Mouse (Mus musculus): ENCODE data around the gene Gabbr1. TPM values are rescaled to one million over a fixed set of nuclear protein-coding genes. Genes with fewer than 3 reads are reported as not detected.

The Gabbr1 gene
- total and polyA plus RNA-seq, 2 experiments from 2014 or later = 116 to 639 TPM

DNA sequence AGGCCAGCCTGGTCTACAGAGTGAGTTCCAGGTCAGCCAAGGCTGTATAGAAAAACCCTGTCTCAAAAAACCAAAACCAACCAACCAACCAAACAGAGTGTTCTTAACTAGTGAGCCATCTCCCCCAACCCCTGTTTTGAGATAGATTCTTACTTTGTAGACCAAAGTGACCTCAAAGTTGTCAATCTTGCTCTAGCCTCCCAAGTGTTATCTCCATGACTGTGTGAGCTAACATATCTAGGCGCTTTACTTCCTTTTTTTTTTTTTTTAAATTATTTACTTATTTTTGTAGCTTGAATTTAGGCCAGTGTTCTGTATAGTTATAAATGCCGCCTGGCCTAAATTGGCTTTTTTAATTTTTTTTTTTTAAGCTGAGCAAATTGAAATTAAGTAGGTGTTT is 20.2 kb downstream of the Gabbr1 start:
- Histone ChIP-seq H3K27me3 (ENCODE audit: insufficient read depth, low read length) (no peaks in the 10 kb centered on the region), H3K4me3 (ENCODE audit: low read depth, low read length) (no peak overlapping the region), H3K27ac (ENCODE audit: low read depth, low read length) (no peak overlapping the region), H3K9me3 (ENCODE audit: low read length) (no peaks in the 10 kb centered on the region), H3K9ac (replicated peaks; ENCODE audit: low read length, poor library complexity, severe bottlenecking) (no peak overlapping the region), H3K4me2 (ENCODE audit: low read depth, low read length, poor library complexity, severe bottlenecking) (no peak overlapping the region), H3K36me3 (ENCODE audit: insufficient read depth, low read length) (peaks cover 81% of the 10 kb centered on the region), H3K4me1 (ENCODE audit: insufficient read depth, low read length) (no peaks in the 10 kb centered on the region)
- ATAC-seq (ENCODE audit: low FRiP score) = no peak
- 99% methylated on average over 2 of the region's 2 CpGs for WGBS
- no peak for TF ChIP-seq CTCF (IDR thresholded peaks at IDR 0.05)
- no peak for DNase-seq (ENCODE audit: low spot score)

DNA sequence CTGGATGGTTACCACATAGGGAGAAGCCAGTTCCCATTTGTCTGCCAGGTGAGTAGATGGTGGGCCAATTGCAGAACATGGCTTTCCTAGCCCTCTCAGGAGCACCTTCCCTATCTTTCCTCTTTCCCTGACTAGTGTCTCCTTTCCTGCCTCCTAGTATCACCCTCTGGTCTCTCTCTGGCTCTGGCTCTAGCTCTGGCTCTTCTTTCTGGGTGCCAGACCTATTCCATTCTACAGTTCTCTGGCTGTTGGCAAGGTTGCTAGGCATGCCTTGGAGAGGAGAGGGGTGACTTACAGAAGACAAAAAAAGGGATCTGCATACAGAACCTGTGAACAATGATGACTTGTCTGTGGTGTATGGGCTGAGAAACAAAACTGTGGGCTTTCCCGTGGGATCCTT is 22.1 kb downstream of the Gabbr1 start:
- ATAC-seq (ENCODE audit: low FRiP score) (no peak), DNase-seq (ENCODE audit: low spot score) (no peak)
- H3K4me2 ChIP-seq (ENCODE audit: low read depth, low read length, poor library complexity, severe bottlenecking) = no peak overlapping the region
- H3K27me3 ChIP-seq (ENCODE audit: insufficient read depth, low read length) = no peaks in the 10 kb centered on the region
- no peaks in the 10 kb centered on the region for H3K9me3 ChIP-seq (ENCODE audit: low read length)
- no peaks in the 10 kb centered on the region for H3K4me1 ChIP-seq (ENCODE audit: insufficient read depth, low read length)
- 88% methylated on average over 1 of the region's 1 CpGs for WGBS
- TF ChIP-seq CTCF (IDR thresholded peaks at IDR 0.05) = no peak
- H3K9ac ChIP-seq (replicated peaks; ENCODE audit: low read length, poor library complexity, severe bottlenecking) = no peak overlapping the region; the same call in 1 of the 2 replicates
- peak overlapping the region; percentile 45; the same call in 1 of the 2 replicates for H3K27ac ChIP-seq (ENCODE audit: low read depth, low read length)
- peaks cover 83% of the 10 kb centered on the region for H3K36me3 ChIP-seq (ENCODE audit: insufficient read depth, low read length)
- no peak overlapping the region for H3K4me3 ChIP-seq (ENCODE audit: low read depth, low read length)

DNA sequence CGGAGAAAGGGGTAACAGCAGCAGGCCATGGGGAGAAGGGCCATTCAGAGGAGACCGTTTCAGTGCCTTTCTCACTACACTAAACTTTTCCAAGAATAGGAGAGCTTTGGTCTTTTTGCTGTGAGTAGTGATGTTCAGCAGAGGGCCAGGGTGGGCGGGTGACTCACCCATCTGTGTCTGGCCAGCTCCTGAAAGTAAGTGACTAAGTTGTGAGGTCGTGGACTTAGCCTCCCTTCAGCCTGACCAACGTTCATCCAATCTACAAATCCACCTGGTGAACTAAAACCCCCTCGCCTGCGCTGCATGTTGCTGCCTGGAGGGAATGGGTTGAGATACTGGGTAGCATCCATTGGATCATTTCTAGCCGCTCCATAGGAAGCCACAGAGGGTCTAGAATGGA is 24.4 kb downstream of the Gabbr1 start:
- no peak overlapping the region for H3K4me3 ChIP-seq (ENCODE audit: low read depth, low read length)
- TF ChIP-seq CTCF (IDR thresholded peaks at IDR 0.05) = no peak
- H3K4me1 ChIP-seq (ENCODE audit: insufficient read depth, low read length) = no peaks in the 10 kb centered on the region
- H3K9me3 ChIP-seq (ENCODE audit: low read length) = no peaks in the 10 kb centered on the region
- no peak for ATAC-seq (ENCODE audit: low FRiP score)
- peaks cover 75% of the 10 kb centered on the region for H3K36me3 ChIP-seq (ENCODE audit: insufficient read depth, low read length)
- WGBS = 87% methylated on average over 8 of the region's 8 CpGs
- DNase-seq (ENCODE audit: low spot score) = no peak
- no peak overlapping the region for H3K9ac ChIP-seq (replicated peaks; ENCODE audit: low read length, poor library complexity, severe bottlenecking)
- H3K27me3 ChIP-seq (ENCODE audit: insufficient read depth, low read length) = no peaks in the 10 kb centered on the region
- H3K27ac ChIP-seq (ENCODE audit: low read depth, low read length) = no peak overlapping the region
- H3K4me2 ChIP-seq (ENCODE audit: low read depth, low read length, poor library complexity, severe bottlenecking) = no peak overlapping the region

DNA sequence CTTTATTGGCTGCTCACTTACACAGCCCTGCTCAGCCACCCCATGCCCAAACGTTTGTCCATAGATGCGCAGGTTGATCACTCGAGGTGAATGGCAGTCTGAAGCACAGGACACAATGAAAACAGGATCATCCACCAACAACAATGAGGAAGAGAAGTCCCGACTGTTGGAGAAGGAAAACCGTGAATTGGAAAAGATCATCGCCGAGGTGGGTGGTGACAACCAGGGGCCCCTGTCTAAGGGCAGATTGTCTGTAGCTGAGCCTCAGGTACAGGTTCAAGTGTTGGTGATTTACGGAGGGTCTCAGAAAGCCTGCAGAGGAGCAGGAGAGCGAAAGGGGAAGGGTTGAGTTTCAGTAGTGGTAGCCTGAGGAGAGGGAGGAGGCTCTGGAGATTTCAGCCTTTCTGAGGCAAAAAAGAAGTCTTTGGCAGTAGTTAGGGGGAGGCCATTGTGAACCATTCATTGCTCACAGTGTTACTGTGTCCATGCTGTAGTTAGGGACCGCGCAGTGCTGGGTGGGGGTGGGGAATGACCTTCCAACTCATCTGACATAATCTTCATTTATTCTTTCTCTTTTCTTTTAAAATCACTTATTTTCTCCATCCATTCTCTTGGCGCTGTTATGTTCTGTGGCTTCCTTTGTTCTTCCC is 26.4 kb downstream of the Gabbr1 start:
- Histone ChIP-seq H3K4me2 (ENCODE audit: low read depth, low read length, poor library complexity, severe bottlenecking) (no peak overlapping the region), H3K4me1 (ENCODE audit: insufficient read depth, low read length) (no peaks in the 10 kb centered on the region), H3K4me3 (ENCODE audit: low read depth, low read length) (no peak overlapping the region), H3K36me3 (ENCODE audit: insufficient read depth, low read length) (peaks cover 73% of the 10 kb centered on the region), H3K27ac (ENCODE audit: low read depth, low read length) (no peak overlapping the region), H3K9ac (replicated peaks; ENCODE audit: low read length, poor library complexity, severe bottlenecking) (no peak overlapping the region), H3K27me3 (ENCODE audit: insufficient read depth, low read length) (no peaks in the 10 kb centered on the region), H3K9me3 (ENCODE audit: low read length) (no peaks in the 10 kb centered on the region)
- 49% methylated on average over 12 of the region's 12 CpGs for WGBS
- DNase-seq (ENCODE audit: low spot score) (no peak), ATAC-seq (ENCODE audit: low FRiP score) (0 out of 2 replicates have a peak, but pooled peaks have one; percentile 25)
- no peak for TF ChIP-seq CTCF (IDR thresholded peaks at IDR 0.05)

DNA sequence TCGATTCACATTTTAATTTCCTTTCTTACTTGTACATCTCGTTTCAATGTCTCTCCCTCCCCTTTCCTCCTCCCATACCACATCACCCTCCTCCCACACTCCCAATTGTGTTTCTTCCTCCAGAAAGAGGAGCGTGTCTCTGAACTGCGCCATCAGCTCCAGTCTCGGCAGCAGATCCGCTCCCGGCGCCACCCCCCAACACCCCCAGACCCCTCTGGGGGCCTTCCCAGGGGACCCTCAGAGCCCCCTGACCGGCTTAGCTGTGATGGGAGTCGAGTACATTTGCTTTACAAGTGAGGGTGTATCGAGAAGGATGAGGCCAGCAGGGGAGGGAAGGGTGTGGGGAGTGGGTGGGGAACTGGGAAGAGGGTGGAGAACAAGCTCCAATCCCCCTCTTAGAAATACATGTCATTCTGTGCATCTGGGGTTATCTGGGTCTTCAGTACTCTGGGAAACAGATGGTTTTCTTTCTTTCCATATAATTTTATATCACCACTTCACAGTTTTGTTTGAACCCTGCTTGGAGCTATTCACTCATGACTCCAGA is 27.0 kb downstream of the Gabbr1 start:
- 0 out of 2 replicates have a peak overlapping the region, but pooled peaks have one; percentile 32 for H3K27ac ChIP-seq (ENCODE audit: low read depth, low read length)
- H3K36me3 ChIP-seq (ENCODE audit: insufficient read depth, low read length) = peaks cover 67% of the 10 kb centered on the region
- WGBS = 32% methylated on average over 11 of the region's 11 CpGs
- DNase-seq (ENCODE audit: low spot score) = no peak
- H3K9me3 ChIP-seq (ENCODE audit: low read length) = no peaks in the 10 kb centered on the region
- H3K27me3 ChIP-seq (ENCODE audit: insufficient read depth, low read length) = no peaks in the 10 kb centered on the region
- ATAC-seq (ENCODE audit: low FRiP score) = no peak
- no peak overlapping the region for H3K9ac ChIP-seq (replicated peaks; ENCODE audit: low read length, poor library complexity, severe bottlenecking)
- no peak overlapping the region for H3K4me3 ChIP-seq (ENCODE audit: low read depth, low read length)
- H3K4me1 ChIP-seq (ENCODE audit: insufficient read depth, low read length) = no peaks in the 10 kb centered on the region
- no peak for TF ChIP-seq CTCF (IDR thresholded peaks at IDR 0.05)
- H3K4me2 ChIP-seq (ENCODE audit: low read depth, low read length, poor library complexity, severe bottlenecking) = no peak overlapping the region

DNA sequence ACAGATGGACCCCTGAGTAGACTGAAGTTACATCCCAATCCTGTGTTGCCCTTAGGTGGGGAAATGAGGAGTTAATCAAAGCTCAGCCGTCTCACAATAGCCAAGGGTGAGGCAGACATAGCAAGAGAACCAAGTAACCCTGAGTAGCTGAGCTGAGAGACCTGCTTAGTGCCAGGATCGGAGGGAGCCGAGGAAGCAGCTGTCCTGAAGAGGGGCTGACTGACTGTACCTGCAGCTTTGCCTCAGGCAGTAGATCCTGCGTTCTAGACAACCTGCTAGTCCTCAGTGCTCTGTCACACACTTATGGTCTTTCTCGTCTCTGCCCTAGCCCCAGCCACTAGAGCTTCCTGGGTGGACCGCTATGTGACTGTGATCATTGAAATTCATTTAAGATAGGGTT is 29.4 kb downstream of the Gabbr1 start:
- H3K9ac ChIP-seq (replicated peaks; ENCODE audit: low read length, poor library complexity, severe bottlenecking) = no peak overlapping the region
- H3K4me1 ChIP-seq (ENCODE audit: insufficient read depth, low read length) = peaks cover 5% of the 10 kb centered on the region; the same call in 1 of the 2 replicates
- TF ChIP-seq CTCF (IDR thresholded peaks at IDR 0.05) = no peak
- no peak for ATAC-seq (ENCODE audit: low FRiP score)
- peaks cover 45% of the 10 kb centered on the region for H3K36me3 ChIP-seq (ENCODE audit: insufficient read depth, low read length)
- no peak overlapping the region for H3K4me3 ChIP-seq (ENCODE audit: low read depth, low read length)
- no peaks in the 10 kb centered on the region for H3K9me3 ChIP-seq (ENCODE audit: low read length)
- no peaks in the 10 kb centered on the region for H3K27me3 ChIP-seq (ENCODE audit: insufficient read depth, low read length)
- DNase-seq (ENCODE audit: low spot score) = no peak
- no peak overlapping the region for H3K4me2 ChIP-seq (ENCODE audit: low read depth, low read length, poor library complexity, severe bottlenecking)
- no peak overlapping the region for H3K27ac ChIP-seq (ENCODE audit: low read depth, low read length)
- 82% methylated on average over 6 of the region's 6 CpGs for WGBS

Data from midbrain, postnatal 0 days (tissue).